Mouse (Mus musculus): ENCODE measurements around the gene 4931422A03Rik. TPM values are rescaled to one million over a fixed set of nuclear protein-coding genes. Genes with fewer than 3 reads are reported as not detected.
"Not testable (repeated sequence)": the region's sequence is repeated elsewhere in the genome, so short reads cannot be mapped to it uniquely, and the experiment has no call there.

The 4931422A03Rik gene
- polyA plus RNA-seq, 1 experiment from 2014 or later: 3.1 TPM

DNA sequence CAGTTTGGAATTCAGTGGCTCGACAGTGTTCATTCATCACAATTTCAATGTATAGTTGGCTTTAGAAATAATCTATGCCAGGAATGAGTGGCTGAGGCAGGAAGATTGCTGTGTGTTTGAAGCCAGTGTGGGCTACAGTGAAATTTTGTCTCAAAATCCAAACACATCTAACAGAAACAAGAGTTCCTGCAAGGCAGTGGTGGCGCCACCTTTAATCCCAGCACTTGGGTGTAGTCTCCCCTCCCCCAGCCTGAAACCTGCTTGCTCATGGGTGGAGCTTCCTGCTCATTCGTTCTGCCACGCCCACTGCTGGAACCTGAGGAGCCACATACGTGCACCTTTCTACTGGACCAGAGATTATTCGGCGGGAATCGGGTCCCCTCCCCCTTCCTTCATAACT is 40.6 kb downstream of the 4931422A03Rik start:
- 80% methylated on average over 8 of the region's 8 CpGs for WGBS
- H3K27ac ChIP-seq (replicated peaks); H3K36me3 ChIP-seq; ATAC-seq (ENCODE audit: low FRiP score); H3K9me3 ChIP-seq (replicated peaks); H3K27me3 ChIP-seq (replicated peaks); H3K4me2 ChIP-seq; H3K9ac ChIP-seq (replicated peaks); H3K4me3 ChIP-seq (replicated peaks): not testable (repeated sequence)
- peaks cover 11% of the 10 kb centered on the region for H3K4me1 ChIP-seq

DNA sequence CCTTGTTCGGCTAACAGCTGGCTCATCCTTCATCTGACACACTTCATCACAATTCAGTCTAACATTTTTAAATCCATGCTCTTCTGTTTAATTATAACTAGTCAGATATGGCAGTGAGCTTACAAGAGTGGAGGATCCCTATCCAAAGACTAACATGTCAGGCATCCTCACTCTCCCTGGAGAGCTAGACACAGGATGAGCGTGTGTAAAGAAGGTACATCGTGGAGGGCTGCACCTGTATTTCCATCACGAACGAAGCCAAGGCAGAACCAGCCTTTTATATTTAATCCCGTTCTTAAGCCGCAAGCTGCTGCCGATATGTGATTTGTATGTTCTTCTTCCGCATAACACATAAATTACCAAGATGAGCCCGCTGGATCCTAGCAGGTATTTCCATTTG is 45.0 kb downstream of the 4931422A03Rik start:
- 77% methylated on average over 10 of the region's 10 CpGs for WGBS
- ATAC-seq (ENCODE audit: low FRiP score): no peak
- H3K4me2 ChIP-seq: no peak overlapping the region
- no peak overlapping the region for H3K9ac ChIP-seq (replicated peaks)
- peaks cover 13% of the 10 kb centered on the region for H3K4me1 ChIP-seq
- H3K4me3 ChIP-seq (replicated peaks): no peak overlapping the region
- no peak overlapping the region for H3K27ac ChIP-seq (replicated peaks)
- H3K27me3 ChIP-seq (replicated peaks): no peaks in the 10 kb centered on the region
- peaks cover 12% of the 10 kb centered on the region; the same call in 1 of the 2 replicates for H3K36me3 ChIP-seq
- H3K9me3 ChIP-seq (replicated peaks): no peaks in the 10 kb centered on the region

DNA sequence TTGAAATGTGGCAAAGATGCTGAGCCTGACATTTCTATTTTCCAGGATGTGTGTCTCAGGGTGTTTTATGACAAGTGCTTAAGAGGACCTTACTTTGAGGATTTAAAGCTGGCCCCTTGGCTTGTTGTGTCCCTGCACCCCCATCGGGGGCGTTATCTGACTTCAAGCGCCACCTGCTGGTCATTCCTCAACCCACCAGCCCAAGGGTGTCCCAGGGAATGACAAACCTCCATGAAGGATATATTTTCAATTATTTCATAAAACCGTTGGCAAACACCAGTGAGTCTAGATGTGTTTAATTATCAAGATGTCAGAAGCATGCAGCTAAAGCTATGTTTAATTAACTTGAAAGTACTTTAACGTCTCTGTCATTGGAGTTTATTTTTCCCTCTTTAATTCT is 45.9 kb downstream of the 4931422A03Rik start:
- Histone ChIP-seq H3K27ac (replicated peaks) (no peak overlapping the region), H3K4me3 (replicated peaks) (no peak overlapping the region), H3K36me3 (peaks cover 12% of the 10 kb centered on the region; the same call in 1 of the 2 replicates), H3K4me2 (no peak overlapping the region), H3K9ac (replicated peaks) (no peak overlapping the region), H3K9me3 (replicated peaks) (no peaks in the 10 kb centered on the region), H3K4me1 (peaks cover 22% of the 10 kb centered on the region), H3K27me3 (replicated peaks) (no peaks in the 10 kb centered on the region)
- peak; percentile 82; the same call in 1 of the 2 replicates for ATAC-seq (ENCODE audit: low FRiP score)
- WGBS: 5% methylated on average over 5 of the region's 5 CpGs

DNA sequence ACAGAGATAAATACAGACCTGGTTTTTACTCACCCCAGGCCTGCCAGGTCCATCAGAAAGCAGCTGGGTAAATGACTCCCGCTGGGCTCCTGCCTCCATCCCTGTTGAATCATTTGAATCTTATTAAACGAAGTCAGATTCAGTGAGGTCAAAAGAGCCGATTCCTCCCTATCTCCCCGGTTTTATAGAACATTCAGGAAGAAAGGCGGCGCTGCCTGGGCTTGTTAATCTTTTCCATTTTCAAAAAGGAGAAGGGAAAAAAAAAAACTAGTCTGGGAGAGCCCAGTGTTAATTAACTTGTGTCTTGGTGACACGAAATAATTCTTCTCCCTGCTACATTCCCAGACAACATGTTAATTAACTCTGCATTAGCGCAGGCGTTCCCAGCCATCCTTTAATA is 50.4 kb downstream of the 4931422A03Rik start:
- peak overlapping the region; percentile 29; the same call in 1 of the 2 replicates for H3K27ac ChIP-seq (replicated peaks)
- H3K36me3 ChIP-seq: peaks cover 12% of the 10 kb centered on the region; the same call in 1 of the 2 replicates
- no peaks in the 10 kb centered on the region for H3K9me3 ChIP-seq (replicated peaks)
- ATAC-seq (ENCODE audit: low FRiP score): no peak
- no peak overlapping the region for H3K4me3 ChIP-seq (replicated peaks)
- WGBS: 27% methylated on average over 9 of the region's 9 CpGs
- H3K4me2 ChIP-seq: no peak overlapping the region
- no peak overlapping the region for H3K9ac ChIP-seq (replicated peaks)
- H3K27me3 ChIP-seq (replicated peaks): no peaks in the 10 kb centered on the region
- peaks cover 23% of the 10 kb centered on the region for H3K4me1 ChIP-seq

DNA sequence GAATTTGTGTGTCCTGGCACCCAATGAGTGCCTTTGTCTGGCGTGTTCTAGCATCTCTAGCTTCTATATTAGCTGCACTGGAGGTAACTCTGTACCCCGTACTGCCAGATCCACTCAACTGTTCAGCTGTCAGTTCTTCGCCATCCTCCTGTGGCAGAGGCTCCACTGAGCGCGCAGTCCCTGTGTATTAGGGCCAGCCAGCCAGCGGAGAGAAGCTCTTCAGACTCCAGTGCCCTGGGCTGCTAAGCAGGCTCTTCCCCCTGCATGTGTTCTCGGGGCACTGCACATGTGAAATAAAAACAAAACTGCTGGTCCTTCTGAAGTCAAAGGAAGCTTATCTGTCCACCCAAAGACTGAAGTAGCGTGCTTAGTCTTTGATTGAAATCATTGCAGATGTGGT is 50.9 kb downstream of the 4931422A03Rik start:
- Histone ChIP-seq H3K9me3 (replicated peaks) (no peaks in the 10 kb centered on the region), H3K4me1 (peaks cover 21% of the 10 kb centered on the region), H3K9ac (replicated peaks) (no peak overlapping the region), H3K4me2 (no peak overlapping the region), H3K4me3 (replicated peaks) (no peak overlapping the region), H3K27ac (replicated peaks) (no peak overlapping the region), H3K27me3 (replicated peaks) (peaks cover 3% of the 10 kb centered on the region; the same call in 1 of the 2 replicates), H3K36me3 (peaks cover 12% of the 10 kb centered on the region; the same call in 1 of the 2 replicates)
- ATAC-seq (ENCODE audit: low FRiP score): no peak
- 55% methylated on average over 8 of the region's 8 CpGs for WGBS

DNA sequence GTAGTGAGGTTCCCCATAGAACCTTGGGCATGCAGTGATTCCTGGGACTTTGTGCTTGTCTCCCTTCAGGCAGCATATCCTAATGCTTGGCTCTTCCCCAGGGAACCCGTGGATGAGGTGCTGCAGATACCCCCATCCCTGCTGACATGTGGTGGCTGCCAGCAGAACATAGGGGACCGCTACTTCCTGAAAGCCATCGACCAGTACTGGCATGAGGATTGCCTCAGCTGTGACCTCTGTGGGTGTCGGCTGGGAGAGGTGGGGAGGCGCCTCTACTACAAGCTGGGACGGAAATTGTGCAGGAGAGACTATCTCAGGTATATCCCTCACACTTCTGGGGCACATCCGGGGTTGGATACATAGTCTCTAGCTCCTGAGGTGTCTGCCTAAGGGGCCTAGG is 52.3 kb downstream of the 4931422A03Rik start:
- H3K27me3 ChIP-seq (replicated peaks): peaks cover 4% of the 10 kb centered on the region; the same call in 1 of the 2 replicates
- no peaks in the 10 kb centered on the region for H3K9me3 ChIP-seq (replicated peaks)
- H3K36me3 ChIP-seq: peaks cover 12% of the 10 kb centered on the region; the same call in 1 of the 2 replicates
- no peak overlapping the region for H3K4me2 ChIP-seq
- peaks cover 30% of the 10 kb centered on the region for H3K4me1 ChIP-seq
- H3K27ac ChIP-seq (replicated peaks): no peak overlapping the region
- H3K4me3 ChIP-seq (replicated peaks): no peak overlapping the region
- no peak for ATAC-seq (ENCODE audit: low FRiP score)
- WGBS: 86% methylated on average over 7 of the region's 7 CpGs
- H3K9ac ChIP-seq (replicated peaks): no peak overlapping the region

DNA sequence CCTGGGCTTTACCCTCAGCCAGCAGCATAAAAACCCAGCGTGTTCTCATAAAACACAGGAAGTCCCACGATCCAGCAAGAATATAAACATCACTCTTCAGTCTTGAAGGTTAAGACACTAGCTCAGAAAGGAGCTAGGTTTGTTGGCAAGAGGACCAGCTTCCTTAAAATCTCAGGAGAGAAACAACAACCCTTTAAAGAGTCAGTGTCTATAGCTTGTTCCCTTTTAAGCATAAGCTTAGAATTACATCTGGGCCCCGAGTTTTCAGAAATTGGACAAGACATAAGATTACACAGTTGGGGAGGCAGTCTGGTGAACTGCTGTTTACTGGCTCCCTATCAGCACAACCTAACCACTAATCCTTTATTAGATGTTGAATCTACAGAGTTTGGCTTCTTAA is 56.3 kb downstream of the 4931422A03Rik start:
- Histone ChIP-seq H3K27ac (replicated peaks) (0 out of 2 replicates have a peak overlapping the region, but pooled peaks have one; percentile 10), H3K4me2 (peak overlapping the region; percentile 87), H3K9me3 (replicated peaks) (no peaks in the 10 kb centered on the region), H3K36me3 (no peaks in the 10 kb centered on the region), H3K4me3 (replicated peaks) (peak overlapping the region; percentile 78), H3K27me3 (replicated peaks) (peaks cover 4% of the 10 kb centered on the region; the same call in 1 of the 2 replicates), H3K9ac (replicated peaks) (no peak overlapping the region), H3K4me1 (peaks cover 26% of the 10 kb centered on the region)
- no peak for ATAC-seq (ENCODE audit: low FRiP score)
- WGBS: 11% methylated on average over 3 of the region's 3 CpGs

DNA sequence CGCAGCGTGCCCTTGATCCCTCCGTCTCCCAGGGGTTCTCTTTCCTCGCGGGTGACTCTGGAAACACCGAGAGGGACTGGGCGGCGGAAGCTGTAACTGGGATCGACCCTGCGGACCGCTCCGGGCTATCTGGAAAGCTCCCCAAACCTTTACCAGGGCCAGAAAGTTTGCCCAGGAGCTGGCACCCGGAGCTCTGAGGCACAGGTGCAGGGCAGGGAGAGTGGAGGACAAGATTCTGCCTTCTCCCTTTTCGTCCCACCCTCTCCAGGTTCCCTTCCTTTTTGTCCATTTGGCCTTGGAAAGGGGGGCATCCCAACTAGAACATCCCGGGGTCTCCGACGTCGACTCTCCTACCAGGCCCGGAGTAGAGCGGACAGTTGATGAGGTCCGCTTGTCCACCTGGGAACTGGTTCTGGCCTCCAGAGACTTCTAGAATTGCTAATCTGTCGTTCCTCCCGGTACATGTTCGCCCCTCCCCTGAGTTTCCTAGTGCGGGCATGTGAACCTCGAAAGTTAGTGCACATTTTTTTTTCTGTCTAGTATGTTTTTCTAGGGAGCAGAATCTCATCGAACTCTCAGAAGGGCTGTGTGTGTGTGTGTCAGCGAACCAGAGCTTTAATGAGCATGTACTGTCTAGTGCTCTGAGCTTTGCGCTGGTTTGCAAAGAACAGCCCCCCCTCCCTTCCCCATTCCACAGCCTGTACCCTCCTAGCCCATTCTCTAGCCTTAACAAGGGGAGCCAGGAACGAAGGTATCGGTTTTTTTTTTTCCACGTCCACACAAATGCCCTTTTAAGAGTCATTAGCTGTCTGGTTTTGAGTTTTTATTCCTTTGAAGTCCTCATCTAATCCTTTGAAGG is 57.1 kb downstream of the 4931422A03Rik start:
- Histone ChIP-seq H3K27ac (replicated peaks) (peak overlapping the region; percentile 91), H3K36me3 (no peaks in the 10 kb centered on the region), H3K9me3 (replicated peaks) (no peaks in the 10 kb centered on the region), H3K9ac (replicated peaks) (peak overlapping the region; percentile 90), H3K4me2 (peak overlapping the region; percentile 87), H3K4me3 (replicated peaks) (peak overlapping the region; percentile 78), H3K4me1 (peaks cover 26% of the 10 kb centered on the region), H3K27me3 (replicated peaks) (peaks cover 4% of the 10 kb centered on the region; the same call in 1 of the 2 replicates)
- no peak for ATAC-seq (ENCODE audit: low FRiP score)
- under 1% methylated on average over 32 of the region's 32 CpGs for WGBS

DNA sequence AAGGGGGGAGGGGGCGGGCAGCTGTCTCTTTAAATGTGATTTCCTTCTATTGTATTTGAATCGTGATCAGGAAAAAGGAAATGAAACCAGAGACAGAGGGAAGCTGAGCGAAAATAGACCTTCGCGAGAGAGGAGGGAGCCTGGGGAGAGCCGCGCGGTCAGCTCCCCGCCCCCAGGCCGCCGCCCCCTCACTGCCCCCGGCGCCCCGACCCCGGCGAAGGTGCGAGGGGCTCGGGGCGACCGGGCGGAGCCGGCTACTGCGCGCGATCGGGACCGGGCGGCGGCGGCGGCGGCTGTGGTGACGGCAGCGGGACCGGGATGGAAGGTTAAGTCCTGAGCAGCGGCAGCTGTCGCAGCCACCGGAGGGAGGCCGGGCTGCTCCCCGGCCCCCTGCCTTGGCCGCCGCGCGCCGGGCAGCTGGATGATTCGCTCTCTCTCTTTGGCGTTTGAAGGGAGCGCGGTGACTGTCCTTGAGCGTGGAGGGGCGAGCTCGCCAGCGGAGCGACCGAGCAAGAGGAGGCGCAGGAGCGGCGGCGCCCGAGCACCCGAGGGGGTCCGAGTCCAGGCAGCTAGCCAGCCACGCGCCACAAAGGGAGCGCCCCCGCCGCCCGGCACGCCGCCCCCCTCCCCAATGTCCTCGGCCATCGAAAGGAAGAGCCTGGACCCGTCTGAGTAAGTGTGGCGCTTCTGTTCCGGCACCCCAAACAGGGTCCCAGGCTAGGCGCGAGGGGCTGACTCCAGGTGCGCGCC is 57.9 kb downstream of the 4931422A03Rik start:
- peaks cover 26% of the 10 kb centered on the region for H3K4me1 ChIP-seq
- under 1% methylated on average over 67 of the region's 79 CpGs for WGBS
- H3K9ac ChIP-seq (replicated peaks): peak overlapping the region; percentile 90
- peak overlapping the region; percentile 87 for H3K4me2 ChIP-seq
- H3K36me3 ChIP-seq: no peaks in the 10 kb centered on the region
- peak overlapping the region; percentile 91 for H3K27ac ChIP-seq (replicated peaks)
- peak; percentile 62 for ATAC-seq (ENCODE audit: low FRiP score)
- peak overlapping the region; percentile 78 for H3K4me3 ChIP-seq (replicated peaks)
- no peaks in the 10 kb centered on the region for H3K9me3 ChIP-seq (replicated peaks)
- peaks cover 4% of the 10 kb centered on the region; the same call in 1 of the 2 replicates for H3K27me3 ChIP-seq (replicated peaks)

DNA sequence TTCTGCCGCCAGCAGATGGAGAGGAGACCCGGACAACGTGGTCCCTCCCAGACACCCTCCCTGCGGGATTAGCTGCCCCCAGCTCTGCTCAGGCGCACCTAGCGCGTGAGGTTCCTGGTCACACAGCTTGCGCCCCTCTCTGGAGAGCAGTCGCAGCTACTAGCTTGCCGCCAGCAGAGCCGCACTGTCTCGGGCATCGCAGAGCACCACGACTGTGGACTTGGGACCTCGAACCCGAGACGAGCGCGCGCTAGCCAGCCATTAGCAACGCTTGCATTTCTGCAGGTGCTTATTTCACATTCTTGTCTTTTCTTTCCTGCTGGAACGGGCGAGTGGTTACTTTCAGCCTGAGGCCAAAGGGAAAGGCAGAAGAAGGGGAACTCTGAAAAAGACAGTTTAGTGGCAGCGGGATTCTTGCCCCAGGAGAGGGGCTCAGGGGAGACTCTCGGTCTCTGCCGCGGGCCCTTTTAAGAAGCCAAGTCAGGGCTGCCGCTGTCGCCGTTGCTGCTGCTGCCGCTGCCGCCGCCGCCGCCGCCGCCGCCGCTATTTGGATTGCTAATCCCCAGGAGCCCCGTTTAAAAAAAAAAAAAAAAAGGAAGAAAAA is 58.6 kb downstream of the 4931422A03Rik start:
- peak overlapping the region; percentile 91 for H3K27ac ChIP-seq (replicated peaks)
- peak overlapping the region; percentile 90 for H3K9ac ChIP-seq (replicated peaks)
- WGBS: under 1% methylated on average over 35 of the region's 40 CpGs
- ATAC-seq (ENCODE audit: low FRiP score): peak; percentile 83
- H3K4me3 ChIP-seq (replicated peaks): peak overlapping the region; percentile 78
- H3K36me3 ChIP-seq: no peaks in the 10 kb centered on the region
- peak overlapping the region; percentile 87 for H3K4me2 ChIP-seq
- peaks cover 26% of the 10 kb centered on the region for H3K4me1 ChIP-seq
- peaks cover 4% of the 10 kb centered on the region; the same call in 1 of the 2 replicates for H3K27me3 ChIP-seq (replicated peaks)
- no peaks in the 10 kb centered on the region for H3K9me3 ChIP-seq (replicated peaks)

DNA sequence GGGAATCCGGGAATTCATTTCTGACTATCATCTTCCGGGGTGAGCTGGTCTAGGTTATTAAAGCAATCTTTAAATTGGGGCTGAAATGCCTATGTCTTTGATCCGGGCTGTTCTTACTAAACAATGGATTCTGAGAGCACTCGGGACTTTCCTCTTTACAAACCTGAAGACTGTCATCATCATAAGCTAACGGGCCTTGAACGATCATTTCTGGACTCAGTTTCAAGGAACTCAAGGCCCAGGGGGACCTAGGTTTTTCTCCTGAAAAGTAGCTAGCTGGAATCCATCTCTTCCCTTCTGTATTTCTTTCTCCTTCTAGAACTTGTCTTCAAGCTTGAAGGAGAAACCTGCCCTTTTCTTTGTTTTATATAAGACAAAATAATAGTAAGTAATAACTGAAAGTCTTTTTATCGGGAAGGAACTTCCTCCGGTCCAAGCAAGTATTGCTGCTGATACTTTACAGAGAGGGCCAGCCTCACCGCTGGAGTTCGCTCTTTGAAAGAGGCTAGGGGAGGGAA is 59.2 kb downstream of the 4931422A03Rik start:
- peak overlapping the region; percentile 90 for H3K9ac ChIP-seq (replicated peaks)
- no peaks in the 10 kb centered on the region for H3K36me3 ChIP-seq
- H3K27ac ChIP-seq (replicated peaks): peak overlapping the region; percentile 91
- H3K9me3 ChIP-seq (replicated peaks): no peaks in the 10 kb centered on the region
- no peak for ATAC-seq (ENCODE audit: low FRiP score)
- H3K4me3 ChIP-seq (replicated peaks): peak overlapping the region; percentile 78
- H3K4me2 ChIP-seq: peak overlapping the region; percentile 87
- WGBS: 15% methylated on average over 10 of the region's 10 CpGs
- H3K27me3 ChIP-seq (replicated peaks): peaks cover 4% of the 10 kb centered on the region; the same call in 1 of the 2 replicates
- peaks cover 26% of the 10 kb centered on the region for H3K4me1 ChIP-seq
